Mouse (Mus musculus) kidney, postnatal 25 days (tissue): Measurements from ENCODE around the gene Rnf41.

Experiments used
- DNase-seq, 2 experiments: peaks; one replicate each; pipeline ENCODE4 v3.0.0; 2021; ENCODE audit warnings: mixed read lengths in 2 of 2

The Rnf41 gene

DNA sequence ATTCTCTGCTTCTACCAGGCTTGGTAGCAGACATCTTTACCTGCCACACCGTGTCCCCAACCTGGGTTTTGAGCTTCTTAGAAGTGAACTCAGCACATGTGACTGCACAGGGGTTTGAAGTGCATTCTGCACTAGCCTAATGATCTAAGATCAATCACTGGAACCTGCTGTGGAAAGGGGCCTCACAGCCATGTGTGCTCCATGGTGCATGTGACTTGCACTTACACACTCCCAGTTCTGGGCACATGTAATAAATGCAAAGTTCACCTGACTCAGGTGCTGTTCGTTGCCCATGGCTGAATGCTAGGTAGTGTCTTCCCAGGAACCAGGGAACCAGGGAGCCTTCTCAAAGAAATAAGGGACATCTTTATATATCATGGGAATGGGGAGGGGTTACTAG, 22.0 kb downstream of the Rnf41 start:
- DNase-seq, result no peak

DNA sequence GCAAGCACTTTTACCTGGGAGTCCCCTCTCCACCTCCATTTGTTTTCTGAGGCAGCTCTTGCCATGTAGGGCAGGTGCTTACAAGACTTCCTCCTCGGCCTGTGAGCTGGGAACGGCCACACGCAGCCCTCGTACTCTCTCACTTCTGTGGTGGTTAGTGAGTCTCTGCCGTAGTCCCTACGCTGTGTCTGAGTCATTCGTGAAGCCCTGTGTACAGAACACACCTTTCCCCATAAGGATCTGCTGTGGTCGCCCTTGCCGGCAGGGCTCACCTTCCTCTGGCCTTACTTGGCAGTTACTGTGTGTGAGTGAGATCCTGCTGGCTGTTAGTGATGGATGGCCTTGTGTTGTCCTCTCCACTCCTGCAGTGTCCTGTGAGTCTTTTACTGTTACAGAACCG, 23.2 kb downstream of the Rnf41 start:
- no peak for DNase-seq

DNA sequence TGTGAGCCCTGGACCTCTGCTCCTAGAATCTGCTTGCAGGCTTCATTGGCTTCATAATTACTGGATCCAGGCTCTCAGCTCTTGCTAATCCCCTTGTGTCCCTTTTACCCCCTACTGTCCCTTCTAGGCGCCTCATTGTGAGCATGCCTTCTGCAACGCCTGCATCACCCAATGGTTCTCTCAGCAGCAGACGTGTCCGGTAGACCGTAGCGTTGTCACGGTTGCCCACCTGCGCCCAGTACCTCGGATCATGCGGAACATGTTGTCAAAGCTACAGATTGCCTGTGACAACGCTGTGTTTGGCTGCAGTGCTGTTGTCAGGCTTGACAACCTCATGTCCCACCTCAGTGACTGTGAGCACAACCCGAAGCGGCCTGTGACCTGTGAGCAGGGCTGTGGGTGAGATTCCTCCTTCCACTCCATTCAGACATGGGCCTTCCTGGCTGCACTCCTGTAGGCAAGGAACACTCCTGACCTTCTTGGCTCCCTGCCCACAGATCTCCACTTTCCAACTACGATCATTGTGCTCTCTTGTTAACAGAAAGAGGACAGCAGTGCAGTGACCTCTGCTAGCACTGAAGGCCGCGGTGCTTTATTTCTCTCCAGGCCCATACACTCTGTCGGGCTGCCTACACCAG, 23.8 kb downstream of the Rnf41 start:
- DNase-seq, result peak; percentile 94 to 95

DNA sequence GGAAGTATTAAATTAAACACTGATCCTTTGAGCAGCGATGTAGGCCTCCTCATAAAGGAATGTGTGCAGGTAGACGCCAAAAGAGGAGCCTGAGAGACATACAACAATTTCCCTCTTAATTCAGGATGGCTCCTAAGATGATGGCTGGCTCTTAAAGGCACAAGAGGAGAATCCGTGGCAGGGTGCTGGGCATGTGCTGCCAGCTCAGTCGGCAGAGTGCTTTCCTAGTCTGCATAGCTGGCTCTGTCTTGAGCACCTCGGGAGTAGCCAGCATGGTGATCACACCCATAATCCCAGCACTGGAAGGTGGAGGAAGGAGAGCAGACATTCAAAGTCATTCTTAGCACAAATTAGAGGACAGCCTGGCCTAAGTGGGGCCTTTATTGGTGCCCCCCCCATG, 24.4 kb downstream of the Rnf41 start:
- no peak for DNase-seq

DNA sequence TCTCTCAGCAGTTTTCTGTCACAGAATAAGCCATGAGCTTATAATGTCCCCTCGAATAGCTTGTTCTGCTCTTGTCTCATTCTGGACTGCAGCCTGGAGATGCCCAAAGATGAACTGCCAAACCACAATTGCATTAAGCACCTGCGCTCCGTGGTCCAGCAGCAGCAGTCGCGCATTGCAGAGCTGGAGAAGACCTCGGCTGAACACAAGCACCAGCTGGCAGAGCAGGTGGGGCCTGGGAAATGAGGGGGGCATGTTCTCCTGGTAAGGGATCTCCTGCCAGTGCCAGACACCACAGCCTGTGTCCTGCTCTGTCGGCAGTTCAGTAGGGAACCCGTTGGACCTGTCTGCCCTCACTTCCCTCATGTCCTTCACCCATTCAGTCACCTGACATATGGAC, 24.9 kb downstream of the Rnf41 start:
- no peak for DNase-seq

DNA sequence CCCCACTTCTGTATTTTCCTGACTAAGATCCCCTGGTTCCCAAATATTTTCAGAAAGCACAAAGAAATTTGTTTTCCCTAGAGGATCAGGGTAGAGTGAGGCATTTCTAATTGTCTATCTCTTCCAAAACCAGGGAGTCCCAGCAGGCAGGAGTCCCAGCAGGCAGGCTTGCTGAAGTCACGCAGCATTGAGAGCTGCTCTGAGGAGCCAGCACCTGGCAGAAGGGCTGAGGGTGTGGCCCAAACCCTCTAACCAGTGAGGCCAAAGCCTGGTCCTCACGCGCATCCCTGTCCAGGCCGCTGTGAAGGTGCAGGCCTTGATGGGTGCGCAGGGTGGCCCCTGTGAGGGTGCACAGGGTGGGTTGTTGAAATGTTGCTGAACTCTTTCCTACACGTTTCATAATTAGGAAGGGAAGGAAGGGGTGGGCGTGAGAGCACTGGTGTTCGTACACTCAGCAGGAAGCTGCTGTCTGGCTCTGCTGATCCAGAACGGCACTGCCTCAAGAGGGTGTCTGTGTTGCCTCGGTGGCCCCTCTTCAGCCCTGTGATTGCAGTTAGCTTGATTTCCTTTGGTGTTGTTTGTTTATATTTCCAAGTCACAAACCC, 27.3 kb downstream of the Rnf41 start:
- peak; percentile 31 to 61 for DNase-seq

DNA sequence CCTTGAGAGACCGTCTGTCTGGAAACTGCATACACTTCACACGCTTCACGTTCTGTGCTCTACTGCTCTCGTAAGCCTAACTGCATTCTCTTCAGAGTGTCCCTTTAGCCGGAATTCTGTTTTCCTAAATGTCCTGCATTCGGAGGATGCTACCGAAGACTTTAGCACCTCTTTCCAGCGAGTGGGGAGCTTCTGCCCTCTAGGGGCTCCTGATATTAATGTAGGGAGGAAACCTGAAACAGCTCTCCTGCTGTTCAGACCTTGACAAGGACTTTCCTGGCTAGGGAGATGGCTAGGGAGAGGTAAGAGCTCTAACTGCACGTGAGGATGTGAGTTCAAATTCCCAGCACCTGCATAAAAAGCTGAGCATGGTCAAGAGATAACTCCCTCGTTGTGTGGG, 28.9 kb downstream of the Rnf41 start:
- DNase-seq, result peak; percentile 41 to 46

DNA sequence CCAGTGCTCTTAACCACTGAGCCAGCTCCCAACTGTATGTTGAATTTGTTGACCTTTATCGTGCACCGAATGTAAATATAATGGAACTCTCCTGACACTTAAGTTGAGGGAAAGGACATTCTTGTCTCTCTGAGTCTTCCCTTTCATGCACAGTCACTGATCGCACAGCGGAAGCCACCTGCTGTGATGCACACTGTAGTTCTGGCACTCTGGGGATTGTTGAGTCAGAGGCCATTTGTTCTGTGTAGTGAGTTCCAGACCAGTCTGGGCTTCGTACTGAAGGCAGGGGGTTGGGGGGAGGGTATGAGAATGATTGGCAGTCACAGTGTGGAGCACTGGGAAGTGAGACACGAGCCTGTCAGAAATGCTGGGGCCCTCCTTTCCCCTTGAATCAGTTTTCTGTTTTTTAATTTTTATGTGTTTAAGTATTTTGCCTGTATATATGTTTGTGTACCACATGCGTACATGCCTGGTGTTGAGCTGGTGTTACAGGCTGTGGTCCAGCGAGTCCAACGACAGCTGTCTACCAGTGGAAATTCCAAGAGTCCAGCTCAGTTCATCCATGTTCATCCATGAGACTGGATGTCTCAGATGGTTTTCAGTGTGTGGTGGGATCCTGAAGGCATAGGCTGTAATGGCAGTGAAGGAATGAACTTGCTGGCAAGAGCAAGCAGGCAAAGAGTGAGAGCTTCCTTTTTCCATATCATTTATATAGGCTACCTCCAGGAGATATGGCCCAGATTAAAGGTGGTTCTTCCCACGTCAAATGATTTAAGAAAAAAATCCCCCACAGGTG, 30.1 kb downstream of the Rnf41 start:
- no peak for DNase-seq

DNA sequence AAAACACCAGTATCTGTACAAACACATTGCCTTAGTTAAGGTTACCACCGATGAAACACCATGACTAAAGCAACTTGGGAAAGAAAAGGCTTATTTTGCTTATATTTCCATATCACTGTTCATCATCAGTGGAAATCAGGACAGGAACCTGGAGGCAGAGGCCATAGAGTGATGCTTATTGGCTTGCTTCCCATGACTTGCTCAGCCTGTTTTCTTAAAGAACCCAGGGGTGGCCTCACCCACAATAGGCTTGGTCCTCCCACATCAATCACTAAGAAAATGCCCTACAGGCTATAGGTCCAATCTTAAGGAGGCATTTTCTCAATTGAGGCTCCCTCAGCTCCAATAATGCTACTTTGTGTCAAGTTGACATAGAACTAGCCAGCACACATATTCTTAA, 31.3 kb downstream of the Rnf41 start:
- DNase-seq, result no peak

DNA sequence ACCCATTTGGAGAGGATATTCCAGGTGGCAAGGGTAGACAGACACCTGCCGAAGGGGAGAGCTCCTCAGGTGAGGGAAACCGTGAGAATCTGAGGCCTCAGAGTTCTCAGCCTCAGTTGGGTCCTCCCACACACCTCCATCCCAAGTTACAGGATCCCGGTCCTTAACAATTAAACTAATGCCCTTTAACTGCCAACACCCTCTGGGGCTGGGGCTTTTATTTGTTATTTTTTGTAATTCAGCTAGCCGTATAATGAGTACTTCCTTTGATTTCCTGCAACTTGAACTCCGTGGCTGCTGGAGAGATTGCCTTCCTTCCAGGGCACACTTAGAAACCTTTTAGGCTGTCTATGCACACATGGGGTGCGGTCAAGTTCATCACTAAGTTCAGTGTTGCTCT, 32.9 kb downstream of the Rnf41 start:
- no peak for DNase-seq

DNA sequence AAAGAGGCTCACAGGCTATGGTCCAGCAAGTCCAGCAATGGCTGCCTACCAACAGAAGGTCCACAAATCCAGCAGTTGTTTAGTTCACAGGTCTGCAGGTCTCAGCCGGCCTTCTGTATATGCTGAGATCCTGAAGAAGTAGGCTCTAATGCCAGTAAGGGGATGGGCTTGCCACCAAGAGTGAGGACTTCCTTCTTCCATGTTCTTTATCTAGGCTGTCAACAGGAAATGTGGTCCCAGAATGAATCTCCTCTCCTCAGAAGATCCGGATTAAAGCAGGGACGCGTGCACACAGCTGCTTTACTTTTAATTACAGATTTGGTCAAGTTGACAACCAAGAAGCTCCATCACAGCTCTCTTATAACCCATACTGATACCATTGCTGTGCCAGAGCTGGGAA, 34.0 kb downstream of the Rnf41 start:
- no peak for DNase-seq

DNA sequence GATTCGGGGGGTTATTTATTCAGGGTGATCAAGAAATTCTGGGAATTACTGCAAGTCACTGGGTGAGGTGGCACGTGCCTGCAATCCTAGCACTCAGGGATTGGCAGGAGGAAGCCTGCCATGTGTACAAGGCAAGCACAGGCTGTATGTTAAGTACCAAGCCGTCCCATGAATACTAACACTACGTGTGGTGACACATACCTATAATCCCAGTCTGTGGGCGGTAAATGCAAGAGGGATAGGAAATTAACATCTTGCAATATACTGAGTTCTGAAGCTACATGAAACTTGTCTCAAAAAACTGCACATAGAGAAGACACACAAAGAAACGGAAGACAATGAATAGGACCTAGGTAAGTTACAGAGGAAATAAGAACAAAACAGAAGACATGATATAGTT, 39.6 kb downstream of the Rnf41 start:
- DNase-seq, result no peak

DNA sequence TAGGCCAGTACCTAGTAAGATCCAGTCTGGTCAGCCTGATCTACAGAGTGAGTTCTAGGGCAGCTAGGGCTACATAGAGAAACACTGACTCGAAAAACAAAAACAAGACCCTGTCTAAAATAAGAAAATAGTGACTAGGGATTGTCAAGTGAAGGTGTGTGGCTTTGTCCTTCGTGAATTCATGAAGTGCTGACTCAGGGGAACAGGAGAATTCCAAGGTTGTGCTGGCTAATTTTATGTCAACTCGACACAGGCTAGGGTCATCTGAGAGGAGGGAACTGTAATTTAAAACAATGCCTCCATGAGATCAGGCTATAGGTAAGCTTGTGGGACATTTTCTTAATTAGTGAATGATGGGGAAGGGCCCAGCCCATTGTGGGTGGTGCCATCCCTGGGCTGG, 43.0 kb downstream of the Rnf41 start:
- DNase-seq, result no peak

DNA sequence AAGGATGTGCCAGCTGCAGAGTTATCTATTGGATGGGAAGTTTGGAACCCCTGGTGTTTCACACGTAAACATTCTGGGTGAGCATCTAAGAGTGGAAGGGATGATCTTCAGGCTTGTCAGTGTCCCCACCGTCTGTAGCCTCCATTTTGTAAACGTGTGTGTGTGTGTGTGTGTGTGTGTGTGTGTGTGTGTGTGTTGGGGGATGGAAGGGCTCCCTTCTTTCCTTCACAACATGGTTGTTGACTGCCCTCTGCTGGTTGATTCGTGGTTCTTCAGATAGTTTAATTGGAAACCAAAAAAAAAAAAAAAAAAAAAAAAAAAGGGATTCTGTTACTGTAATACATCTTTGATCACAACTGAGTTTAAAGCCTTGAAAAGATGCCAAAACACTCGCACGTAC, 43.8 kb downstream of the Rnf41 start:
- DNase-seq, result peak; percentile 79 to 81

DNA sequence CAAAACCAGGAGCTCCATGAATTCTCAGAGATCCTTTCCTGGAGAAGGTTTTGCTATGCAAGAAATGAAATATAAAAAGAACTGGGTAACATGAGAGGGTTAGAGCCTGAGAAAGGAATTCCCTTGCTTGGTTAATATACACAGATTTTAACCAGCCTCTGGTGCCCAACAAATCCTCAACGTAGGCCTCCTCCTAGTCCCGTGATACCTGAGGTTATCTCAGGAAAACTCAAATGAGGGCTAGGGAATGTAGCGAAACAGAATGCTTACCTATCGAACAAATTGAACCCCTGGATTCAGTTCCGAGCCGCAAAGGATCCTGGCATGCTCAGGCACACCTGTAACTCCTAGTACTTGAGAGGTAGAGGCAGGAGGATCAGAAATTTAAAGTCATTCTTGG, 46.2 kb downstream of the Rnf41 start:
- peak in 1 of 2 experiments; percentile 9 for DNase-seq

DNA sequence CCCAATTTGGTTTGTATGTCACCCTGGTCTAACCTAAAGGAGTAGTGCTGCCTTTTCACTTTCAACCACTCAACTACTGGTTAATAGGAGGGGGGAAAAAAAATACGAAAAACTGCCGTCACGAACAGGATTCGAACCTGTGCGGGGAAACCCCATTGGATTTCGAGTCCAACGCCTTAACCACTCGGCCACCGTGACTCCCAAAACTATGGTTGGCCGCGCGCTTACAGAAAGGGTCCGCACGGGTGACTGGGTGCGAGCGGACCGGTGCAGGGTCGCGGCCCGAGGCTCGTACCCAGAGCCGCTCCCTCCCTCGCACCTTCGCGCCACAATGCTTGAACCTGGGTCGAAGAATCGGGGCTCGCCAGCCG, 46.9 kb downstream of the Rnf41 start:
- DNase-seq, result peak; percentile 90

DNA sequence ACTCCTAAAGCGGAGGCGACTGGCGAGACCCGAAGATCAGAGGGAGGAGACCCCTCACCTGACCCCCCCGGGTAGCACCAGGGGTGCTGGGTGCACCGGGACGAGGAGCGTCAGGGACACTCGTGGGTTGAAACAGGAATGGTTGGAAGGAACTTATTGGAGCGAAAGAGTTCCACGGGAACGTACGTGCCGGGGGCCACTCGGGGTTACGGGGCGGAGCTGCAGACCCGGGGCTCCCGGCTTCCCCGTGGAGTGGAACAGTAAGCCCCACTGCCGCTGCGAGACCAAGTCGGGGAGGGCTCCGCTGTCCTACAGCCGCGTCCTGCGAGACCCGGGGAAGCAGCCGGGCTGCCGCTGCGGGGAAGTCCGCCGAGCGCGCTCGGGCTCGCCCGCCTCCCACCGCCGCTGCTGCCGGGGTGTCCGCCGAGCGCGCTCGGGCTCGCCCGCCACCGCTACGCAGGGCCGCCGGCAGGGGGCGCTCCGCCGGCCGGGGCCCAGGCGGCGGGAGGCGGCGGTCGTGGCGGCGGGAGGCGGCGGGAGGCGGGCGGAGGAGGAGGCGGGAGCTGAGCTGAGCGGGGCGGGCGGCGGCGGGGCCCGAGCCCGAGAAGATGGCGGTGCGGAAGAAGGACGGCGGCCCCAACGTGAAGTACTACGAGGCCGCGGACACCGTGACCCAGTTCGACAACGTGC, 47.4 kb downstream of the Rnf41 start, which contains the start of gene Smarcc2:
TSS of gene Smarcc2 (plus strand) at position 530 of the 690 bp plus-strand sequence.
- DNase-seq, result peak; percentile 86 to 95

DNA sequence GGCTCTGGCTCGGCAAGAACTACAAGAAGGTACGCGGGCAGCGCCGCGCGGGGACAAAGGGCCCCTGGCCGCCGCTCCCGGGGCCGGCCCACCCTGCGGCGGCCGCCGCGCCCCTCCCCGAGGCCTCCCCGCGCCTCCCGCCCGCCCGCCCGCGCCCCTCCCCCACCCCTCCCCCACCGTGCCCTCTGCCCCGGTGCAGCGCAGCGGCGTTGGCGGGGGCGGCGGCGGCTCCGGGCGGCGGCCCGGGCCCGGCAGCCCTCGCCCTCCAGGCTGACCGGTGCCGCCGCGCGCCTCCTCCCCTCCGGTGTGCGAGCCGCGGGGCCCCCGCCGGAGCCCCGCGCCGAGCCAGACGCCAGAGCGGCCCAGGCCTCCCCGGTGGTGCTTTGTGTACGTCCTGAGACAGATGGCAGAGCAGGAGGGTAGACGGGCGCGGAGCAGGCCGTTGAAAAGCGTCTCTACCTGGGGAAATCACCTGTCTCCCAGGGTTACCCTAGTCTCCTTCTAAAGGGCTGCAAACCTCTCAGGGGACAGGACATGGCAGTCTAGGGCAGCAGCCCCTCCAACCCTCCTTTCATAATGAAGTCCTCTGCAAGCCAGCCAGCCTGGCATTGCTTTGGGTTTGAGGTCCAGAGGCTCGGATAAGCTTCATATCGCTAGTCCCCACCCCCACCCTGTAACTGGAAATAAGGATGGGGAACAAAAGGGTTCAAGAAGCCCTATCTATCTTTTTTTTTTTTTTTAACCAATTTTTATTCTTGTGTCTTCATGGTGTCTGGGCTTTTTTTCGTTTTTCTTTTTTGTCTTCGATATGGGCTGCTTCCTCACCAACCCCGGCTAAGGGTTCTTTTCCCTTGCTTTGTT, 48.2 kb downstream of the Rnf41 start:
- peak; percentile 31 to 66 for DNase-seq

DNA sequence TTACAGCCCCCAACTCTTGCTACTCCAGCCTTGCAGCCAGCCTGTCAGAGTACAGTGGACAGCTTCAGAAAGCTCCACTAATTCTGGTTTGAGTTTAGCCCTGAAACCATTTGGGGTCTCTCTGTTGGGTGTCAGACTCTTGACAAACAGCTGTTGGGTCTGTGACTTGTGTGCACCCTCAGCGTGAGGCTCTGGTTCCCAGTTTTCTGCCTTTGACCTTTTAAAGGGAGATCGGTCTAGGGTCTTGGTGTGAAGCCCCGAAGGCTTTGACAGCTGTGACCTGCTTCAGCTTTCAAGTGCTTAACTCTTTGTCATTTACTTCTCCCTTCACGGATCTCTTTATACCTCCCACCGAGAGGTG, 48.8 kb downstream of the Rnf41 start:
- no peak for DNase-seq

DNA sequence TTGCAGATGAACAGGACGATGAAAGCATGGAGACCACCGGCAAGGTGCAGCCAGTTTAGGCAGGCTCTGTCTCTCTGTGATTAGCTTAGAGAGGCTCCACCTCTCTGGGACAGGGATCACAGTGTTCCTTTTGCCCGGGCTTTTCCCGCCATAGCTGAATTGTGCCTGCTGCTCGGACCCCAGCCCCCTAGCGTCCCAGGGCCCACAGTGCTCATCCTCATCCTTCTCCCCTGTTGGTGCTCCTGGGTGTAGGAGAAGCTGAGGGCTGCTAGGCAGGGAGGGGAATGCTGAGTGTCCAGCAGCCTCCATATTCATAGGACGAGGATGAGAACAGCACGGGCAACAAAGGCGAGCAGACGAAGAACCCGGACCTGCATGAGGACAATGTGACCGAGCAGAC, 62.9 kb downstream of the Rnf41 start:
- DNase-seq, result no peak

DNA sequence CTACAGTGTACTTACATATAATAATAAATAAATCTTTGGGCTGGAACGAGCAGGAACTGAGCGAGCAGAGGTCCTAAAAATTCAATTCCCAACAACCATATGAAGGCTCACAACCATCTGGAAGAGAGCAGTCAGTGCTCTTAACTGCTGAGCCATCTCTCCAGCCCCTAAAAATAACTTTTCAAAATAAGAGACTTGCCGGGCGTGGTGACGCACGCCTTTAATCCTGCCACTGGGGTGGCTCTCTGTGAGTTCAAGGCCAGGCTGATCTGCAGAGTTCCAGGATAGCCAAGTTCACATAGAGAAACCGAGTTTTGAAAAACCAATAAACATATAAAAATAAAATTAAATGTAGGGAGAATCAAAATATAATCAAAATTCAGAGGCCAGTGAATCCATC, 74.9 kb downstream of the Rnf41 start:
- DNase-seq, result no peak

DNA sequence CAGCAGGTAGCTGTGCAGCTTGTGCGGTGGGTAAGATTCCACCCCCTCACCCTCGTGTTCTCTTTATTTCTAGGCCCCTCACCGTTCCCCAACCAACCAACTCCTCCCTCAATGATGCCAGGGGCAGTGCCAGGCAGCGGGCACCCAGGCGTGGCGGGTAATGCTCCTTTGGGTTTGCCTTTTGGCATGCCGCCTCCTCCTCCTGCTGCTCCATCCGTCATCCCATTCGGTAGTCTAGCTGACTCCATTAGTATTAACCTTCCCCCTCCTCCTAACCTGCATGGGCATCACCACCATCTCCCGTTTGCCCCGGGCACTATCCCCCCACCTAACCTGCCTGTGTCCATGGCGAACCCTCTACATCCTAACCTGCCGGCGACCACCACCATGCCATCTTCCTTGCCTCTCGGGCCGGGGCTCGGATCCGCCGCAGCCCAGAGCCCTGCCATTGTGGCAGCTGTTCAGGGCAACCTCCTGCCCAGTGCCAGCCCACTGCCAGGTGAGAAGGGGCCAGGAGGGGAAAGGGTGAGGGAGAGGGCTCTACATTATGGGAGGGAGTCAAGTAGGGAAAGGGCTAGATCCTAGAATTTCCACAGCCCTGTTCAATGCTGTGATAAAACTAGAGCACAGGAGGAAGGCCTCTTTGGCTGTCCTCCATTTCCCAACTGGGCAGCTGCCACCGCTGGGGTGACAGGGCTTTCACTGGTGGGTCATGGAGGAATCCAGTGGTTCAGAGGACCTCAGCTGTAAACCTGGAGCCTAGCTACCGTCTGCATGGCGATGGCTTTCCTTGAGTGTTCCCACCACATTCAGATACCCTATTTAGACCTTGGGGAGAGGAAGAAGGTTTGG, 76.6 kb downstream of the Rnf41 start:
- DNase-seq, result peak in 1 of 2 experiments; percentile 53
